Mouse (Mus musculus) thymus, adult 2 months (tissue): Measurements from ENCODE around the gene Ifna6. TPM values are rescaled to one million over a fixed set of nuclear protein-coding genes. Genes with fewer than 3 reads are reported as not detected.

Experiments
- DNase-seq: peaks from one replicate; pipeline ENCODE4 v3.0.0; 2021
- H3K27ac ChIP-seq: fragments of 200-500 bp; 2 replicates; pipeline ENCODE4 v1.5.1; 2012; ENCODE audit warnings: low read length, control low read depth; ENCODE audit not compliant: control insufficient read depth, insufficient read depth
- H3K27me3 ChIP-seq: fragments of 200-500 bp; 2 replicates; pipeline ENCODE4 v1.6.1; 2012; ENCODE audit warnings: mild to moderate bottlenecking, low read length, moderate library complexity, mixed read lengths; ENCODE audit not compliant: control insufficient read depth, insufficient read depth
- H3K36me3 ChIP-seq: fragments of 200-500 bp; 2 replicates; pipeline ENCODE4 v1.6.1; 2012; ENCODE audit warnings: mild to moderate bottlenecking, low read length, moderate library complexity; ENCODE audit not compliant: control insufficient read depth, insufficient read depth
- H3K4me1 ChIP-seq: fragments of 200-500 bp; replicated peaks from 2 replicates; pipeline ENCODE4 v1.6.1; 2012; ENCODE audit warnings: low read length; ENCODE audit not compliant: control insufficient read depth, insufficient read depth
- H3K4me3 ChIP-seq: fragments of 200-500 bp; 2 replicates; pipeline ENCODE4 v1.5.1; 2012; ENCODE audit warnings: mild to moderate bottlenecking, low read length, control low read depth, moderate library complexity; ENCODE audit not compliant: control insufficient read depth, insufficient read depth
- CTCF ChIP-seq: fragments of 200-500 bp; IDR thresholded peaks from 2 replicates; pipeline ENCODE4 v1.5.1; 2012; ENCODE audit warnings: mild to moderate bottlenecking, control low read depth, low read length, moderate library complexity, borderline replicate concordance; ENCODE audit not compliant: control insufficient read depth, poor library complexity, insufficient read depth; ENCODE audit errors: extremely low read depth
- POLR2A ChIP-seq: fragments of 200-500 bp; IDR thresholded peaks from 2 replicates; pipeline ENCODE4 v1.6.1; 2012; ENCODE audit warnings: mild to moderate bottlenecking, low read length, control low read depth, moderate library complexity; ENCODE audit not compliant: control insufficient read depth, poor library complexity, insufficient read depth; ENCODE audit errors: extremely low read depth
- WGBS: fragments of 180-500 bp; shearing (Covaris S2); methylation state at CpG from one replicate; pipeline ENCODE4 v1.1.7; 2018; 5-methylcytosine and 5-hydroxymethylcytosine counted together
- polyA plus RNA-seq: library from polyadenylated mRNA; depleted of rRNA; stranded (reverse); fragments of >200 nt; gene quantifications from 2 replicates; pipeline ENCODE4 v1.2.3, GENCODE M21; 2012

Gene Ifna6
- polyA plus RNA-seq, 1 experiment: not detected

DNA sequence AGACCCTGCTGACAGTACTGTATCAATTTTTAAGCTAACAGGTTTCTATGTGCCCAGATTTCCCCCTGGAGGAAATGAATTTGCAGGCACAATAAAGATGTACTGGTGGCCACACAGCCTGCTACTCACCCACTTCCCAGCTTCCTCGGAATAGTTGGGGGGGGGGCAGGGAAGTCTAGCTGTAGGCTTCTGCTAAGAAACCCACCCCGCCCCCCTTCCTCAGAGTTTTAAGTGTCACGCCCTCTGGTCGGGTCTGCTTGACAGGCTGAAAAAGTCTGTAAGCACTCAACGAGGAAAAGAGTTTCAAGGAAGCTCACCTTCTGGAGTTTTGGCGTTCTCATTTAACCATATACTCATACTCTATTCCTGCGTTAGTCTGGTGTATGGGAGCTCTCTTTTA is 36.1 kb downstream of the Ifna6 start:
- no peak for TF ChIP-seq POLR2A
- TF ChIP-seq CTCF: no peak
- peaks cover 7% of the 10 kb centered on the region for H3K4me1 ChIP-seq
- WGBS: 40% methylated on average over 7 of the region's 7 CpGs
- no peak overlapping the region for H3K4me3 ChIP-seq
- H3K36me3 ChIP-seq: no peaks in the 10 kb centered on the region
- no peaks in the 10 kb centered on the region for H3K27me3 ChIP-seq
- DNase-seq: no peak
- H3K27ac ChIP-seq: no peak overlapping the region

- TF ChIP-seq CTCF (no peak), POLR2A (no peak)
- Histone ChIP-seq H3K36me3 (no peaks in the 10 kb centered on the region), H3K27me3 (no peaks in the 10 kb centered on the region), H3K27ac (peak overlapping the region; percentile 78), H3K4me3 (peak overlapping the region; percentile 44), H3K4me1 (peaks cover 7% of the 10 kb centered on the region)
- peak; percentile 65 for DNase-seq
- 4% methylated on average over 9 of the region's 9 CpGs for WGBS
Measured at GRCm38 (mm10) chr4:88864599-88864998, 37.4 kb downstream of the Ifna6 start.

DNA sequence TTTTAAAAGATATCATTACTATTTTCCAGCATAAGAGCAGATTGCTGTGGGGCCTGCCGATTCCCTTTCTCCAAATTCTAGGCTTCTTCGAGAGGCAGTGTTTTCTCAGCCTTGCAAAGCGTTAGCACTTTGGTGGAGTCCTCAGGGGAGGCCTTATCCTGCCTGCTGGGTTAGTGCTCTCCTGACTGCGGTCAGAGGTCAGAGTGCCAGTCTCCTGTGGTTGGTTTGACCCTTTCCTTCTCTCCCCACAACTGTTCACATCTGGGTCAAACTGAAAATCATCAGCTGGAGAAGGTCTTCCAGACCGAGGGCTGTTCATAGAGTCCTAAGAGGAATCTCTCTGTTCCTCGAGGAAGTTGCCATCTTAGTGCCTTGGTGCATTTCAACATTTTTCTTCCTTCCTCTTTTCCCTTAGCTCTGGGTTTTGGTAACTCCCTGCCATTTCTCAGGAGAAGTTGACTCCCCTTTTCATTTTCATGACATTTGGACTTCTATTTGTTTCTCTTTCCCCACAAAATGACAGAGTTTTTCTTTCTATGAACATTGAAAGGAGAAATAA is 37.9 kb downstream of the Ifna6 start:
- peaks cover 7% of the 10 kb centered on the region for H3K4me1 ChIP-seq
- no peaks in the 10 kb centered on the region for H3K36me3 ChIP-seq
- WGBS: 6% methylated on average over 6 of the region's 6 CpGs
- TF ChIP-seq POLR2A: no peak
- no peak for TF ChIP-seq CTCF
- no peak for DNase-seq
- H3K27me3 ChIP-seq: no peaks in the 10 kb centered on the region
- H3K27ac ChIP-seq: peak overlapping the region; percentile 65
- no peak overlapping the region for H3K4me3 ChIP-seq

GRCm38 (mm10) chr4:88867366-88867925 is 40.2 kb downstream of the Ifna6 start:
- Histone ChIP-seq H3K36me3 (no peaks in the 10 kb centered on the region), H3K27me3 (no peaks in the 10 kb centered on the region), H3K27ac (no peak overlapping the region), H3K4me3 (no peak overlapping the region; the same call in 1 of the 2 replicates), H3K4me1 (peaks cover 7% of the 10 kb centered on the region)
- DNase-seq: peak; percentile 87
- peak; percentile 85; the same call in 1 of the 2 replicates for TF ChIP-seq CTCF
- no peak for TF ChIP-seq POLR2A
- 2% methylated on average over 8 of the region's 8 CpGs for WGBS

GRCm38 (mm10) chr4:88867926-88868911 is 41.0 kb downstream of the Ifna6 start:
- Histone ChIP-seq H3K36me3 (no peaks in the 10 kb centered on the region), H3K27ac (peak overlapping the region; percentile 67), H3K4me3 (peak overlapping the region; percentile 93), H3K27me3 (no peaks in the 10 kb centered on the region), H3K4me1 (peaks cover 7% of the 10 kb centered on the region)
- peak; percentile 64 for DNase-seq
- 9% methylated on average over 31 of the region's 31 CpGs for WGBS
- 0 out of 2 replicates have a peak, but pooled peaks have one; percentile 37 for TF ChIP-seq POLR2A
- no peak for TF ChIP-seq CTCF

GRCm38 (mm10) chr4:88872691-88873090 is 45.5 kb downstream of the Ifna6 start:
- 0% methylated on average over 2 of the region's 2 CpGs for WGBS
- H3K4me1 ChIP-seq: no peaks in the 10 kb centered on the region
- H3K36me3 ChIP-seq: no peaks in the 10 kb centered on the region
- H3K27me3 ChIP-seq: no peaks in the 10 kb centered on the region
- no peak overlapping the region for H3K27ac ChIP-seq
- peak; percentile 26 for DNase-seq
- H3K4me3 ChIP-seq: no peak overlapping the region
- no peak for TF ChIP-seq POLR2A
- TF ChIP-seq CTCF: no peak
